Mouse (Mus musculus) v-Abl transformed pro-B cells (cell line): ENCODE measurements at regions not wholly inside any gene's neighbourhood (a gene's known extent, or its start where the extent isn't known, plus 50 kb on each side); places are given as distances from the start of the nearest gene placed in this dataset.
"Not testable (repeated sequence)": the region's sequence is repeated elsewhere in the genome, so short reads cannot be mapped to it uniquely, and the experiment has no call there.

Experiments
- in situ Hi-C, 2 experiments: fragments of 400-800 bp; cut with MboI; formaldehyde crosslinking; loops; one replicate each; pipeline ENCODE4 v1.15.1; 2025; ENCODE audit not compliant: unreplicated experiment in 2 of 2

GRCm38 (mm10) chrX:152511922-152512321 lies 51.2 kb upstream of the Cldn34a start:
- in situ Hi-C loops, result loop anchor here (25.0 kb wide), 2 partner anchors 175 to 250 kb away; partner anchors contain the start of genes Kantr (in 1 of the 2) and Tspyl2 (in 1 of the 2)

GRCm38 (mm10) chrX:152505405-152505804 lies 57.7 kb upstream of the Cldn34a start:
- in situ Hi-C loops, result loop anchor here (25.0 kb wide), 2 partner anchors 168 to 243 kb away; partner anchors contain the start of genes Kantr (in 1 of the 2) and Tspyl2 (in 1 of the 2)

GRCm38 (mm10) chrX:152499371-152499957 lies 63.7 kb upstream of the Cldn34a start:
- in situ Hi-C loops, result not testable (repeated sequence)

GRCm38 (mm10) chrX:152471387-152472010 lies 91.6 kb upstream of the Cldn34a start:
- in situ Hi-C loops, result no loop called here

GRCm38 (mm10) chrX:152424432-152424958 lies 56.0 kb upstream of the Gpr173 start:
- in situ Hi-C loops, result not testable (repeated sequence)

GRCm38 (mm10) chrX:152418512-152418911 lies 50.0 kb upstream of the Gpr173 start:
- in situ Hi-C loops, result not testable (repeated sequence)
